Mouse (Mus musculus) spleen, adult 12 weeks (tissue): ENCODE measurements around the gene Capn7.

Experiments
- DNase-seq: peaks from one replicate; pipeline ENCODE4 v3.0.0; 2022; ENCODE audit warnings: low spot score

Gene Capn7

DNA sequence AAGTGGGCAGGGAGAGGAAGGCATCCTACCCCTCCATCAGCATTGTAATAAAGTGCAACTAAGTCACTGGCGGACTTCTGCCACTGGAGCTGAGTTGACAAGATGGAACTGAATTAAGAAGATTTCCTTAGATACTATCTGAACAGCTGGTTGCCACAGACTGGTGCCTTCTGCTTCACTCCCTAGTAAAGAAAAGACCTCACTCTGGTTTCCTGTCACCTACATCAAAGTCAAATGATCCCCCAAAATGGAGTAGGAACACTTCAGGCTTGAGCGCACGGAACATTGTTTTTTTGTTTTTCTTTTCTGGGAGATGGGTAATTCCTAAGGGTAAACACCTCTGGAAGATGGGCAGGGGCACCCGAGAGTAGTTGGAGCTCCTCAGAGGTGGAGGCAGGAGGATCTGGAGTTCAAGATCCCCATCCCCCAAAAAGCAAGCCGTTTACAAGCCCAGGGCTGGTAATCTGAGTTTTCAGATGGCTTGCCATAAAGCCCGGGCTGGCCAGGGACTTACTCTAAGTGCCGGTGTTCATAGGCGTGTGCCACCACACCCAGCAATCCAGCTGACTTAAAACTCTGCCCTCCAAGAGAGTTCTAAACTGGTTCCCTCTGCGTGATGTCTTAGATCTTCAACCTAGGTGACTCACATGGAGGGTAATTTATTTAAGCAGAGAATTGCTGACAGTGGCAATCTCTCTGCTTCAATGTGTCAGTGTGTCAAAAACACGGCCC is 78.0 kb downstream of the Capn7 start:
- no peak for DNase-seq

DNA sequence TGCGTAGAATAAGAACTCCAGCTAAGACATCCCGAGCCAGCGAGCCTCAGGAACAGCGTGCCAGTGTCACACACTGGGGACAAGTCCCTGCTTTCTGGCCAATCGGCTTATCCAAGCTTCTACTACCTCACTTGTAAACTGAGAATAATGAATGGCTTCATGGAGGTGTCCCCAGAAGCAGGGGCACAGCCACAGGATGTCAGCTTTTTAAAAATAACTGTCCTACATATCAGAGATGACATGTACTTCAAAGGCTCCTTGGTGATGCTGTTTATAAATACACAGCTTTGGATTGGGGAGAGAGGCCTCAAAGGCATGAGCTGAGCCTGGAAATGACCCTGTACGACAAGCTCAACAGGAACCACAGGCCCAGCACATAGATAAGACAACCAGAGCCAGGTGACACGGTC is 78.5 kb downstream of the Capn7 start:
- DNase-seq = no peak

DNA sequence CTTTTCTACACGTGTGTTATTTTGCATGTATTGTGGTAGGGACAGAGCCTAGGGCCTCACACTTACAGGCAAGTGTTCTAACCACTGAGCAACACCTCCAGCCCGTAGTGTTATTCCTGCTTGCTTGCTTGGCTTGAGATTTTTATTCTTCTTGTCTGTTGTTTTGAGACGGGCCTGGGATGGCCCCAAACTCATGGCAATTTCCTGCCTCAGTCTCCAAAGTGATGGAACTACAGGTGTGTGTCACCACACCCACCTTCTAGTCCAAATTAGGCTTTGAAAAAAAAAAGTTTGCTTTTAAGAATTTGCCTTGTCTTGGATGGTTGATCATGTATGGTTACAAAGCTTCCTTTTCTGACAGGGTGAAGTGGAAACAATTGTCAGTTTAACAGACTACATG is 80.0 kb downstream of the Capn7 start:
- no peak for DNase-seq

DNA sequence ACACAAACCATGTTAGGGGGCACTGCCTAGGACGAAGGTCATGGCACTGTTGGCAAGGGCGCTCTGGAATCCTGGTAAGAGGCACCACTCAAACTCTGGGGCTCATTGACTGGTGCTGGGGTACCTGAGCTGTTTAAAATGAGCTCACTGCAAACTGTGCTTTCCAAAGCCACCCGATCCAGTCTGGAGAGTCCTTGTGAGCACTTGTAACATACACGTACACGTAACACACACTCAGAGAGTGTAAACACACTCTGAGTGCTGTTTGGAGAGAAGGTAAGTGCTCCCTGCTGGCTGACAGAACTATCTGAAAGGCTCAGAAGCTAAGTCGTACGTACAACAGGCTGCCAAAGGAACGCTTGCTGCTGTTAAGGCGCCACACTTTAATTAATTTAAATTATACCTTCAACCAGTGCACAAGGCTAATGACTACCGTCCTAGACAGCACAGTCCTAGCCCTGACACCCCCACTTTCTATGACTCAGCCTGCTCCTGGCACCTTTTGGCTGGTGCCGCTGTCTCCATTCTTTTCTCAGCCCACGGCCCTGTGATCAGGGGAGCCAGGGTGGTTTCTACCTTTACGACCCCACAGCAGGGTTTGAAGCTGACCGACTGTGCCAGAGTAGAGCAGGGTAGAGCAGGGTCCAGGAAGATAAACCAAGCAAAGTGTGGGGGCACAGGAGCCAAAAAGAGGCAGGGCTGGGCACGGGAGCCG is 80.6 kb downstream of the Capn7 start:
- DNase-seq = no peak

DNA sequence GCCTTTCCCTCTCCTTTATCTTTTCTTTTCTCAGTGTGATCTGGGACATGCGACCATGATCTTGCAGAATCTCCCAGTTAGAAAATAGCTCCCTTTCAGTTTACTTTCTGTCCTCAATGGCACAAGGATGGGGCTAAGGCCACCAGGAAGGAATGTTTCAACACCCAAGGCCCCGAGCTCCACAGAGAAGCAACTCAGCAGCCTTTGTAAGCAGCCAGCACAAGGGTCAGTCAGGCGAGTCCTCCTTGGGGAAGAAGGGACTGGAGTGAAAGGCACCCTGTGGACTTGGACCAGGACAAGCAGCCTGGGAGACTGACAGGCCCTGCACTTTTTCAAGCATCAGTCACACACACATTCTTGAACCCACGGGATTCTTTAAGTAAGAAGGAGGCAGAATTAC is 82.8 kb downstream of the Capn7 start:
- DNase-seq = no peak

DNA sequence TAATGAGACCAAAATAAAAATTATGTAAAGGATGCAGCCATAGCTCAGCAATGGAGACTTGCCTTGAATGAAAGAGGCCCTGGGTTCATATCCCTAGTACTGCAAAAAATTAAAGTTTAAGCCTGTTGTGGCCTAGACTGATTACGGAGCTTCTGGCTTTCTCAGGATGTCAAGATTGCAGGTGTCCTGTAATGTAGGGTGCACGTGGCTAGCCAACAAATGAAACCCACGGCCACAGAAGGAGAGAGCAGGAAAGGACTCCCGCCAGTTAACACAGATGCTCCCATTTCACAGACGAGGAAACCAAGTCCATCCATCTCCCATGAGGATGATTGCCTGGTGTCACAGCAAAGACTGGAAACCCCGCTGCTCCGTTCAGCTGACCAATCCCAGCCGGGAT is 83.7 kb downstream of the Capn7 start:
- DNase-seq = no peak

DNA sequence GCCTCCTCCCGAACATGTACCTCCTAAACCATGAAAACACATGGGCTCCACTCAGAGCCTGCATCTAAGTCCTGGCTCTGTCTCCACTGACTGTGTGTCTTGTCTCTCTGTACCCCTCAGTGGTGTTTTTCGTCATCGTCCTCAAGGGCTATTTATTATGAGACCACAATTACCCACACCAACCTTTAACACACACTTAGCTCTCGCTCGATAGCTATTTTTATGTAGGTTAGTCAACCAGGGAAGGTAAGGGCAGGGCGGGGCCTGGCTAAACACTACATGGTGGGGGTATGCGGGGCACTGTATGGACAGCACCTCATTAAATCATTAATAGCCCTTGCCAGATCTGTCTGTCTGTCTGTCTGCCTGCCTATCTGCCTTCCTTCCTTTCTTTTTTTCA is 84.1 kb downstream of the Capn7 start:
- DNase-seq = no peak

DNA sequence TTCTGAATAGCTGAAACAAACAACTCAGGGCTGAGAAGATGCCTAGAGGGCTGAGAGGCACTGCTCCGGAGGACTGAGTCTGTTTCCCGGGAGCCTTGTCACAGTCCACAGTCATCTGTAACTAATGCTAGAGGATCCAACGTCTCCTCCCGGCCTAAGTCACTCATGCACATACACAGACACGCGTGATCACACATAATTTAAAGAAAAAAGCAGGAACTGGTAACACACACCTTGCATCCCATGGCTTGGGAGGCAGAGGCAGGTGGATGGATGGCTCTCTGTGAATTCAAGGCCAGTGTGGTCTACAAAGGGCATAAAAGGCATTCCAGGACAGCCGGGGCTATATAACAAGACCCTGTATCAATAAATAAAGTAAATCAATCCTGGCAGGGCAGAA is 84.5 kb downstream of the Capn7 start:
- no peak for DNase-seq
